Mouse (Mus musculus) liver, embryonic 14 days (tissue): ENCODE data around the gene Slc1a7. TPM values are rescaled to one million over a fixed set of nuclear protein-coding genes. Genes with fewer than 3 reads are reported as not detected.

Experiments
- polyA plus RNA-seq: library from polyadenylated mRNA; depleted of rRNA; stranded (reverse); fragments of >200 nt; gene quantifications from 2 replicates; pipeline ENCODE4 v1.2.3, GENCODE M21; 2012; rRNA removed

The Slc1a7 gene
- polyA plus RNA-seq = 0.02 TPM in 1 of 2 replicates, not detected in the other

GRCm38 (mm10) chr4:107967966-107968682 is at the start of gene Slc1a7:
Gene Slc1a7 (plus strand): TSS chr4:107968332.

GRCm38 (mm10) chr4:107923145-107923802 is 44.9 kb upstream of the Slc1a7 start, which contains the start of gene Cpt2:
Gene Cpt2 (minus strand): TSS chr4:107923610.

Other genes with a start within 250 kb of the Slc1a7 start
- gene Lrp8, start 166.1 kb upstream of the Slc1a7 start, polyA plus RNA-seq = 4.6 and 4.9 TPM in 2 replicates
- 106 and 108 TPM in 2 replicates for gene Magoh, start 88.6 kb upstream of the Slc1a7 start, polyA plus RNA-seq
- 34.1 and 34.9 TPM in 2 replicates for gene 0610037L13Rik, start 78.5 kb upstream of the Slc1a7 start, polyA plus RNA-seq
- 19.5 and 24.9 TPM in 2 replicates for gene Cpt2, start 44.7 kb upstream of the Slc1a7 start, polyA plus RNA-seq
- 0.55 and 0.69 TPM in 2 replicates for gene Podn, start 128.1 kb downstream of the Slc1a7 start, polyA plus RNA-seq
- gene Scp2, start 176.7 kb downstream of the Slc1a7 start, polyA plus RNA-seq = 200 and 226 TPM in 2 replicates
- gene Echdc2, start 197.1 kb downstream of the Slc1a7 start, polyA plus RNA-seq = 9.6 and 11.0 TPM in 2 replicates
- 0.23 and 0.45 TPM in 2 replicates for gene Zyg11a, start 249.7 kb downstream of the Slc1a7 start, polyA plus RNA-seq